Mouse (Mus musculus) MEL (cell line): ENCODE results near the gene Zfp984. TPM values are rescaled to one million over a fixed set of nuclear protein-coding genes. Genes with fewer than 3 reads are reported as not detected.
"Not testable (repeated sequence)": the region's sequence is repeated elsewhere in the genome, so short reads cannot be mapped to it uniquely, and the experiment has no call there.

Source experiments
- DNase-seq: peaks from one replicate; pipeline ENCODE4 v3.0.0; 2011; ENCODE audit warnings: low read depth, low spot score
- H3K27ac ChIP-seq: 2 replicates; pipeline ENCODE4 v1.5.1; 2012; ENCODE audit warnings: low read depth, mild to moderate bottlenecking, control low read depth, low read length, moderate library complexity; ENCODE audit not compliant: control insufficient read depth
- H3K27me3 ChIP-seq, 2 experiments: fragments of 150-350 bp in 1 of 2; sonication (generic) in 1 of 2; 2 replicates each; pipeline ENCODE4 v1.6.1; 2012; ENCODE audit warnings: low read length in 2 of 2, mild to moderate bottlenecking in 2 of 2, improper control_type of control experiment in 1 of 2, moderate library complexity in 1 of 2; ENCODE audit not compliant: insufficient read depth in 2 of 2, control insufficient read depth in 1 of 2
- H3K36me3 ChIP-seq, 2 experiments: 2 replicates each; pipeline ENCODE4 v1.6.1; 2012 to 2014; ENCODE audit warnings: low read length in 2 of 2, improper control_type of control experiment in 1 of 2, inconsistent platforms in 1 of 2, mild to moderate bottlenecking in 1 of 2; ENCODE audit not compliant: insufficient read depth in 2 of 2, control insufficient read depth in 1 of 2
- H3K4me1 ChIP-seq, 2 experiments: fragments of 150-350 bp in 1 of 2; sonication (generic) in 1 of 2; 2 replicates each; pipeline ENCODE4 v1.6.1; 2012; ENCODE audit warnings: low read length in 2 of 2, improper control_type of control experiment in 1 of 2, mild to moderate bottlenecking in 1 of 2; ENCODE audit not compliant: insufficient read depth in 2 of 2, control insufficient read depth in 1 of 2
- H3K4me3 ChIP-seq, 2 experiments: fragments of 150-350 bp in 1 of 2; sonication (generic) in 1 of 2; 2 replicates each; pipeline ENCODE4 v1.5.1; 2012; ENCODE audit warnings: low read depth in 2 of 2, low read length in 2 of 2, mild to moderate bottlenecking in 2 of 2, moderate library complexity in 2 of 2, control low read depth in 1 of 2, improper control_type of control experiment in 1 of 2; ENCODE audit not compliant: control insufficient read depth in 1 of 2, insufficient read depth in 1 of 2
- H3K79me2 ChIP-seq: 2 replicates; pipeline ENCODE4 v1.6.1; 2012; ENCODE audit warnings: mild to moderate bottlenecking, low read length, moderate library complexity; ENCODE audit not compliant: control insufficient read depth, poor library complexity, insufficient read depth
- H3K9ac ChIP-seq: 2 replicates; pipeline ENCODE4 v1.6.1; 2012; ENCODE audit warnings: low read depth, mild to moderate bottlenecking, control low read depth, low read length, moderate library complexity; ENCODE audit not compliant: control insufficient read depth, poor library complexity, severe bottlenecking
- H3K9me3 ChIP-seq: fragments of 150-350 bp; sonication (generic); replicated peaks from 2 replicates; pipeline ENCODE4 v1.6.1; 2012; ENCODE audit warnings: mild to moderate bottlenecking, low read length, improper control_type of control experiment, moderate library complexity; ENCODE audit not compliant: insufficient read depth
- BHLHE40 ChIP-seq: IDR thresholded peaks from 2 replicates; pipeline ENCODE4 v1.6.1; 2012; ENCODE audit warnings: low read depth, mild to moderate bottlenecking, inconsistent platforms, low read length, improper control_type of control experiment, borderline replicate concordance
- CTCF ChIP-seq, 3 experiments: IDR thresholded peaks in 2 of 3; conservative IDR thresholded peaks in 1 of 3; 2 replicates each; pipeline ENCODE4 v1.5.1; 2011 to 2012; ENCODE audit warnings: low read length in 3 of 3, low read depth in 2 of 3, mild to moderate bottlenecking in 2 of 3, improper control_type of control experiment in 1 of 3, inconsistent platforms in 1 of 3, mixed read lengths in 1 of 3, moderate library complexity in 1 of 3; ENCODE audit not compliant: control insufficient read depth in 1 of 3, insufficient read depth in 1 of 3, poor library complexity in 1 of 3, severe bottlenecking in 1 of 3
- E2F4 ChIP-seq: IDR thresholded peaks from 2 replicates; pipeline ENCODE4 v1.6.1; 2011; ENCODE audit warnings: low read depth, low read length, improper control_type of control experiment, borderline replicate concordance
- EP300 ChIP-seq, 2 experiments: IDR thresholded peaks; 2 replicates each; pipeline ENCODE4 v1.6.1; 2011; ENCODE audit warnings: improper control_type of control experiment in 2 of 2, low read length in 2 of 2, low read depth in 1 of 2, mild to moderate bottlenecking in 1 of 2
- ETS1 ChIP-seq: IDR thresholded peaks from 2 replicates; pipeline ENCODE4 v1.6.1; 2012; ENCODE audit warnings: low read depth, mild to moderate bottlenecking, inconsistent platforms, low read length, improper control_type of control experiment, moderate library complexity
- GABPA ChIP-seq: IDR thresholded peaks from 2 replicates; pipeline ENCODE4 v1.6.1; 2012; ENCODE audit warnings: low read depth, mild to moderate bottlenecking, inconsistent platforms, low read length, improper control_type of control experiment, moderate library complexity
- JUND ChIP-seq: IDR thresholded peaks from 2 replicates; pipeline ENCODE4 v1.6.1; 2011; ENCODE audit warnings: low read depth, mild to moderate bottlenecking, improper control_type of control experiment, low read length
- MAX ChIP-seq: IDR thresholded peaks from 2 replicates; pipeline ENCODE4 v1.6.1; 2011; ENCODE audit warnings: low read length, improper control_type of control experiment
- MAZ ChIP-seq: IDR thresholded peaks from 2 replicates; pipeline ENCODE4 v1.6.1; 2012; ENCODE audit warnings: low read depth, mild to moderate bottlenecking, inconsistent platforms, low read length, improper control_type of control experiment
- MEF2A ChIP-seq: IDR thresholded peaks from 2 replicates; pipeline ENCODE4 v1.6.1; 2014; ENCODE audit warnings: low read depth, mild to moderate bottlenecking, inconsistent platforms, low read length, improper control_type of control experiment; ENCODE audit not compliant: poor library complexity, insufficient replicate concordance, severe bottlenecking; ENCODE audit errors: extremely low read depth
- MYB ChIP-seq: IDR thresholded peaks from 2 replicates; pipeline ENCODE4 v1.6.1; 2011; ENCODE audit warnings: mild to moderate bottlenecking, low read depth, low read length, improper control_type of control experiment
- MYC ChIP-seq: IDR thresholded peaks from 2 replicates; pipeline ENCODE4 v1.6.1; 2011; ENCODE audit warnings: low read depth, mild to moderate bottlenecking, low read length, improper control_type of control experiment, moderate library complexity
- NRF1 ChIP-seq: IDR thresholded peaks from 2 replicates; pipeline ENCODE4 v1.6.1; 2014; ENCODE audit warnings: low read depth, mild to moderate bottlenecking, inconsistent platforms, low read length, improper control_type of control experiment, moderate library complexity; ENCODE audit not compliant: poor library complexity, insufficient read depth, severe bottlenecking
- POLR2AphosphoS2 ChIP-seq: IDR thresholded peaks from 2 replicates; pipeline ENCODE4 v1.6.1; 2011; ENCODE audit warnings: low read length, improper control_type of control experiment
- RAD21 ChIP-seq: IDR thresholded peaks from 2 replicates; pipeline ENCODE4 v1.6.1; 2011; ENCODE audit warnings: mild to moderate bottlenecking, low read depth, low read length, improper control_type of control experiment
- RCOR1 ChIP-seq: IDR thresholded peaks from 2 replicates; pipeline ENCODE4 v1.6.1; 2012; ENCODE audit warnings: low read depth, mild to moderate bottlenecking, inconsistent platforms, low read length, improper control_type of control experiment
- SMC3 ChIP-seq: IDR thresholded peaks from 2 replicates; pipeline ENCODE4 v1.6.1; 2011; ENCODE audit warnings: low read depth, low read length, improper control_type of control experiment
- TAL1 ChIP-seq: IDR thresholded peaks from 2 replicates; pipeline ENCODE4 v1.6.1; 2012; ENCODE audit warnings: mild to moderate bottlenecking, inconsistent platforms, low read length, moderate library complexity, mixed read lengths
- USF1 ChIP-seq: IDR thresholded peaks from 2 replicates; pipeline ENCODE4 v1.6.1; 2014; ENCODE audit warnings: low read depth, mild to moderate bottlenecking, inconsistent platforms, low read length, improper control_type of control experiment, moderate library complexity
- ZMIZ1 ChIP-seq: IDR thresholded peaks from 2 replicates; pipeline ENCODE4 v1.6.1; 2012; ENCODE audit warnings: low read depth, mild to moderate bottlenecking, inconsistent platforms, low read length, improper control_type of control experiment, moderate library complexity
- polyA plus RNA-seq, 2 experiments: library from polyadenylated mRNA; stranded (reverse) in 1 of 2; unstranded in 1 of 2; fragments of >175 nt in 1 of 2; fragments of >200 nt in 1 of 2; gene quantifications; 2 replicates each; pipeline versions ENCODE4 v1.2.1 to v1.2.4; 2012; ENCODE audit warnings: low replicate concordance in 2 of 2, low read depth in 1 of 2; ENCODE audit not compliant: insufficient read length in 2 of 2, insufficient read depth in 1 of 2, missing spikeins in 1 of 2
- total RNA-seq: library from RNA; depleted of rRNA; stranded (reverse); fragments of 300-350 nt; gene quantifications from 2 replicates; pipeline ENCODE4 v1.2.3, GENCODE M21; 2012

Zfp984 gene
- total and polyA plus RNA-seq, 3 experiments, result 0.92 to 2.2 TPM; not detected in 1

DNA sequence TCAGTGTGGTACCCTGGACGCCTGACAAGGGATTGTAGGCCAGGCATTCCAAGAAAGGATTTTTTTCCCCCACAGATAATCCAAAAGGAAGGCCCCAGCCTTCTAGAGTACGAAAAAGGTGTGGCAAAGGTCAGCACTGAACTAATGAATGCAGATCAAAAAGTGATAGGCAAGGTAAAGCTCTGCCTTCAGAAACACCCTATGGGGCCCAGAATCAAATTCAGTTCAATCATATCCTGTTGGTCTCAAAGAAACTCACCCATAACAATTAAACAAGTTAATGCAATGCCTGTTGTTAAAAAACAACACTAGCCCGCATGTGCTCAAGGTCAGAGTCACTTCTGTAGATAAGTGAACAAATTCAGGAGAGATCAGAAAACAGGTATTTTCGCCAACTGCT, 14.8 kb upstream of the Zfp984 start:
- H3K4me3 ChIP-seq, result no peak overlapping the region
- no peaks in the 10 kb centered on the region for H3K9me3 ChIP-seq
- TF ChIP-seq RCOR1 (no peak), USF1 (no peak), TAL1 (no peak)
- no peak overlapping the region for H3K27ac ChIP-seq
- no peak for DNase-seq
- H3K27me3 ChIP-seq, result no peaks in the 10 kb centered on the region
- H3K36me3 ChIP-seq, result peaks cover 0 to 14% of the 10 kb centered on the region in 2 experiments; a peak in 2 of 4 replicates
- H3K9ac ChIP-seq, result no peak overlapping the region
- H3K79me2 ChIP-seq, result no peaks in the 10 kb centered on the region
- H3K4me1 ChIP-seq, result no peaks in the 10 kb centered on the region

DNA sequence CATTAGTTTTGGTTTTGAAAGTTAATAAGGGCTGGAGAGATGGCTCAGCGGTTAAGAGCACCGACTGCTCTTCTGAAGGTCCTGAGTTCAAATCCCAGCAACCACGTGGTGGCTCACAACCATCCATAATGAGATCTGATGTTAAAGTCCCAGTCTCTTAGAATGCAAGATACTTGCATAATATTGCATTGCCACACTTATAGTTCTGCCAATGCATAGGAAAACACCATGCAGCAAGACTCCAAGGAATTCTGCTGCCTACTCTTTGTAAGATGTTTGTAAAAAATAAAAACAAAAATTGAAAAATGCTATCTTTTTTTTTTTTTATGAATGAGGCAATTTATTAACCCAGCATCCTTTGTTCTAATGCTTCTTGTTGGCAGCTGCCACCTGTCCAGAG, 11.8 kb upstream of the Zfp984 start:
- not testable (repeated sequence) for H3K4me3 ChIP-seq, DNase-seq, H3K36me3 ChIP-seq, H3K4me1 ChIP-seq, H3K9me3 ChIP-seq, H3K9ac ChIP-seq, H3K27ac ChIP-seq, H3K79me2 ChIP-seq, H3K27me3 ChIP-seq

DNA sequence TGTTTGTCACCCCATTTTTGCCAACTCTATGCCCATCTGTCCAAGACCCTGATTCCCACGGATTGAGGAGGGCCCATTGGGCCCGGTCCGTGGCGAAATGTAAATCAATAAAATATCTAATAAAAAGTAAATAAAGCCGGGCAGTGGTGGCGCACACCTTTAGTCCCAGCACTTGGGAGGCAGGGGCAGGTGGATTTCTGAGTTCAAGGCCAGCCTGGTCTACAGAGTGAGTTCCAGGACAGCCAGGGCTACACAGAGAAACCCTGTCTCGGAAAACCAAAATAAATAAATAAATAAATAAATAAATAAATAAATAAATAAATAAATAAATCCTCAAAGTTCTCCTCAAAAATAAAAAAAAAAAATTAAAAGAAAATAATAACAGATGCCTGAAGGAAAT, 10.1 kb upstream of the Zfp984 start:
- not testable (repeated sequence) for H3K4me1 ChIP-seq, DNase-seq, H3K9me3 ChIP-seq, H3K79me2 ChIP-seq, H3K36me3 ChIP-seq, H3K4me3 ChIP-seq, H3K27me3 ChIP-seq, H3K9ac ChIP-seq, H3K27ac ChIP-seq

DNA sequence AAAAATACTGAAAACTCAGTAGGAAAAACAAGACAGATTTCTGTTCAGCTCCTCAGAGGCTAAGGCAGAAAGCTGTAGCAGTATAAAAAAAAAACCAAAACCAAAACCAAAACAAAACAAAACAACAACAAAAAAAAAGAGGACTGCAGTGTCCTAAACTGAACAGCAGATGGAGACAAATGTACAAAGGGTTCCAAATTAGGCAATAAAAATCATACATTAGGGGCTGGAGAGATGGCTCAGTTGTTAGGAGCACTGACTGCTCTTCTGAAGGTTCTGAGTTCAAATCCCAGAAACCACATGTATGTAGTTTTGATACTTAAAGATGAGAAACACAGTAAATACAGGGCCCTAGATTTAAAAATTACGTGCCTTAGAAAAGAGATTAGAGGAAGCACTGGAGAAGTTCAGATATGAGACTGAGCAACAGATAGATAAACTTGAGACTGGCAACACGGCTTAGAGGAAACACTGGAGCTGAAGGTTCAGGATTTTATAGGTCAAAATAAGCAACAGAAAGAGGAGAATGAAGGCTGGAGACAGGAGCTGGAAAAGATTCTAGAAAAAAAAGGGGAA, 5.1 kb upstream of the Zfp984 start:
- peak; percentile 70 for DNase-seq
- no peak overlapping the region for H3K4me3 ChIP-seq
- H3K36me3 ChIP-seq, result no peaks in the 10 kb centered on the region
- H3K79me2 ChIP-seq, result no peaks in the 10 kb centered on the region
- H3K9me3 ChIP-seq, result no peaks in the 10 kb centered on the region
- no peaks in the 10 kb centered on the region for H3K27me3 ChIP-seq
- H3K4me1 ChIP-seq, result no peaks in the 10 kb centered on the region
- no peak overlapping the region for H3K27ac ChIP-seq
- no peak overlapping the region for H3K9ac ChIP-seq
- TF ChIP-seq RAD21 (peak; percentile 55), ETS1 (no peak), MAX (no peak), NRF1 (no peak), BHLHE40 (no peak), RCOR1 (0 out of 2 replicates have a peak, but pooled peaks have one; percentile 27), GABPA (no peak), ZMIZ1 (no peak), MAZ (peak; percentile 27; the same call in 1 of the 2 replicates), MYB (no peak), EP300 (IDR thresholded peaks at IDR 0.05; ENCODE audit: low read depth in 1 of 2, low read length in 2 of 2) (no peak), MEF2A (no peak), E2F4 (no peak), CTCF (IDR thresholded peaks at IDR 0.05 in 2 of 3, conservative IDR thresholded peaks at IDR 0.05 in 1 of 3; ENCODE audit: control insufficient read depth in 1 of 3, insufficient read depth in 1 of 3, low read depth in 2 of 3, low read length in 3 of 3, poor library complexity in 1 of 3, severe bottlenecking in 1 of 3) (peak in 2 of 3 experiments; percentile 48 to 62; a peak in 4 of 6 replicates), TAL1 (no peak), JUND (peak; percentile 89), MYC (no peak), POLR2AphosphoS2 (no peak), SMC3 (peak; percentile 63)
